Mouse (Mus musculus): ENCODE results near the gene Ankrd53. TPM values are rescaled to one million over a fixed set of nuclear protein-coding genes. Genes with fewer than 3 reads are reported as not detected.
"Not testable (repeated sequence)": the region's sequence is repeated elsewhere in the genome, so short reads cannot be mapped to it uniquely, and the experiment has no call there.

Ankrd53 gene
- total RNA-seq, 2 experiments from 2014 or later, result not detected

- Histone ChIP-seq H3K27ac (peak within 1 kb of the TSS; percentile 89), H3K4me3 (peak within 1 kb of the TSS; percentile 99)
- peak; percentile 90 to 94 for DNase-seq (ENCODE audit: low spot score in 2 of 2)
- peak; percentile 82 for TF ChIP-seq CTCF (conservative IDR thresholded peaks at IDR 0.05)
These were observed 13.3 kb downstream of the Ankrd53 start, which contains the start of gene Tex261 for GRCm38 (mm10) chr6:83775638-83776293. Tex261 (minus strand) TSS chr6:83775813.

GRCm38 (mm10) chr6:83778306-83778705 lies 15.9 kb downstream of the Ankrd53 start:
- no peak for TF ChIP-seq CTCF (conservative IDR thresholded peaks at IDR 0.05)
- Histone ChIP-seq H3K27ac (no peak overlapping the region), H3K4me3 (no peak overlapping the region)
- no peak for DNase-seq (ENCODE audit: low spot score in 2 of 2)

GRCm38 (mm10) chr6:83779026-83779425 lies 16.6 kb downstream of the Ankrd53 start:
- Histone ChIP-seq H3K4me3 (no peak overlapping the region), H3K27ac (no peak overlapping the region)
- peak in 1 of 2 experiments; percentile 57 for DNase-seq (ENCODE audit: low spot score in 2 of 2)
- TF ChIP-seq CTCF (conservative IDR thresholded peaks at IDR 0.05), result peak; percentile 83

- no peak for TF ChIP-seq CTCF (conservative IDR thresholded peaks at IDR 0.05)
- DNase-seq (ENCODE audit: low spot score in 2 of 2), result no peak
- no peak overlapping the region for H3K27ac ChIP-seq
- H3K4me3 ChIP-seq, result no peak overlapping the region
These were observed 24.0 kb downstream of the Ankrd53 start for GRCm38 (mm10) chr6:83786426-83786825.

GRCm38 (mm10) chr6:83788554-83788953 lies 26.1 kb downstream of the Ankrd53 start:
- H3K27ac ChIP-seq, result no peak overlapping the region
- no peak for DNase-seq (ENCODE audit: low spot score in 2 of 2)
- H3K4me3 ChIP-seq, result no peak overlapping the region
- no peak for TF ChIP-seq CTCF (conservative IDR thresholded peaks at IDR 0.05)

- not testable (repeated sequence) for DNase-seq (ENCODE audit: low spot score in 2 of 2); H3K4me3 ChIP-seq; H3K27ac ChIP-seq
- TF ChIP-seq CTCF (conservative IDR thresholded peaks at IDR 0.05), result peak; percentile 19; the same call in 1 of the 2 replicates
These were observed 28.1 kb downstream of the Ankrd53 start for GRCm38 (mm10) chr6:83790533-83790932.

GRCm38 (mm10) chr6:83791251-83791890 lies 28.9 kb downstream of the Ankrd53 start:
- DNase-seq (ENCODE audit: low spot score in 2 of 2), result no peak

GRCm38 (mm10) chr6:83794760-83795296 lies 32.4 kb downstream of the Ankrd53 start, which contains the start of gene Nagk:
Nagk (plus strand) TSS chr6:83794982.
- peak within 1 kb of the TSS; percentile 83 for H3K4me3 ChIP-seq

More at GRCm38 (mm10) chr6:83791251-83791890, 28.9 kb downstream of the Ankrd53 start:
- no peak for TF ChIP-seq CTCF (conservative IDR thresholded peaks at IDR 0.05)
- Histone ChIP-seq H3K27ac (no peak overlapping the region), H3K4me3 (no peak overlapping the region)

GRCm38 (mm10) chr6:83795492-83795900 lies 33.1 kb downstream of the Ankrd53 start:
- peak in 1 of 2 experiments; percentile 26 for DNase-seq (ENCODE audit: low spot score in 2 of 2)
- H3K27ac ChIP-seq, result peak overlapping the region; percentile 91
- peak overlapping the region; percentile 83 for H3K4me3 ChIP-seq
- no peak for TF ChIP-seq CTCF (conservative IDR thresholded peaks at IDR 0.05)

More at GRCm38 (mm10) chr6:83794760-83795296, 32.4 kb downstream of the Ankrd53 start, which contains the start of gene Nagk:
- DNase-seq (ENCODE audit: low spot score in 2 of 2), result peak; percentile 88 to 93
- H3K27ac ChIP-seq, result peak within 1 kb of the TSS; percentile 91
- TF ChIP-seq CTCF (conservative IDR thresholded peaks at IDR 0.05), result no peak

GRCm38 (mm10) chr6:83796686-83797085 lies 34.2 kb downstream of the Ankrd53 start:
- H3K4me3 ChIP-seq, result no peak overlapping the region
- no peak overlapping the region for H3K27ac ChIP-seq
- DNase-seq (ENCODE audit: low spot score in 2 of 2), result no peak
- peak; percentile 39 for TF ChIP-seq CTCF (conservative IDR thresholded peaks at IDR 0.05)

- no peak for TF ChIP-seq CTCF (conservative IDR thresholded peaks at IDR 0.05)
- no peak for DNase-seq (ENCODE audit: low spot score in 2 of 2)
- Histone ChIP-seq H3K27ac (no peak overlapping the region; the same call in 1 of the 2 replicates), H3K4me3 (no peak overlapping the region)
These were observed 39.6 kb downstream of the Ankrd53 start for GRCm38 (mm10) chr6:83802033-83802432.

GRCm38 (mm10) chr6:83802846-83803245 lies 40.4 kb downstream of the Ankrd53 start:
- no peak overlapping the region; the same call in 1 of the 2 replicates for H3K27ac ChIP-seq
- H3K4me3 ChIP-seq, result no peak overlapping the region
- TF ChIP-seq CTCF (conservative IDR thresholded peaks at IDR 0.05), result no peak
- no peak for DNase-seq (ENCODE audit: low spot score in 2 of 2)

GRCm38 (mm10) chr6:83815801-83816200 lies 53.4 kb downstream of the Ankrd53 start:
- DNase-seq (ENCODE audit: low spot score in 2 of 2), result no peak
- Histone ChIP-seq H3K27ac (no peak overlapping the region), H3K4me3 (no peak overlapping the region)
- peak; percentile 24; the same call in 1 of the 2 replicates for TF ChIP-seq CTCF (conservative IDR thresholded peaks at IDR 0.05)

Other genes starting within 250 kb of the Ankrd53 start
- gene Actg2, start 226.4 kb upstream of the Ankrd53 start, total RNA-seq (2021), result not detected
- gene Stambp, start 189.9 kb upstream of the Ankrd53 start, total RNA-seq (2021), result 10 to 100 TPM; 33.0 to 35.5 TPM
- gene Clec4f, start 106.5 kb upstream of the Ankrd53 start, total RNA-seq (2021), result not detected
- not detected for gene Cd207, start 84.8 kb upstream of the Ankrd53 start, total RNA-seq (2021)
- gene Vax2, start 51.4 kb upstream of the Ankrd53 start, total RNA-seq (2021), result not detected
- under 1 TPM; 0.31 to 0.42 TPM for gene Atp6v1b1, start 19.7 kb upstream of the Ankrd53 start, total RNA-seq (2021)
- 10 to 100 TPM; 51.8 to 55.3 TPM for gene Tex261, start 13.2 kb downstream of the Ankrd53 start, total RNA-seq (2021)
- 10 to 100 TPM; 47.6 to 51.0 TPM for gene Nagk, start 32.3 kb downstream of the Ankrd53 start, total RNA-seq (2021)
- 10 to 100 TPM; 48.6 to 48.9 TPM for gene Paip2b, start 69.1 kb downstream of the Ankrd53 start, total RNA-seq (2021)
- gene Zfp638, start 104.5 kb downstream of the Ankrd53 start, total RNA-seq (2021), result 100 to 1,000 TPM; 127 to 136 TPM
- gene Dysf, start 245.9 kb downstream of the Ankrd53 start, total RNA-seq (2021), result 1 to 10 TPM; 1.6 to 3.6 TPM

Measured in layer of hippocampus, adult 2 months (tissue).